Mouse (Mus musculus): Measurements from ENCODE around the gene Gprin3.

GRCm38 (mm10) chr6:59363282-59363681 lies 62.8 kb downstream of the Gprin3 start:
- no peak for TF ChIP-seq CTCF (IDR thresholded peaks at IDR 0.05; ENCODE audit: low read depth)
- TF ChIP-seq EP300 (IDR thresholded peaks at IDR 0.05; ENCODE audit: low read depth): no peak
